Mouse (Mus musculus): Measurements from ENCODE around the gene Ush2a. TPM values are rescaled to one million over a fixed set of nuclear protein-coding genes. Genes with fewer than 3 reads are reported as not detected.

Ush2a gene
- polyA plus RNA-seq, 1 experiment, result not detected

- 61% methylated on average over 10 of the region's 10 CpGs for WGBS
- no peaks in the 10 kb centered on the region for H3K4me1 ChIP-seq (ENCODE audit: control insufficient read depth, insufficient read depth, low read length)
- H3K4me3 ChIP-seq (ENCODE audit: insufficient read depth, low read depth, low read length), result no peak overlapping the region
- no peak overlapping the region for H3K27ac ChIP-seq (ENCODE audit: insufficient read depth, low read depth, low read length)
- no peak for TF ChIP-seq POLR2A (IDR thresholded peaks at IDR 0.05; ENCODE audit: insufficient read depth, low read depth, low read length)
- no peak for TF ChIP-seq CTCF (IDR thresholded peaks at IDR 0.05; ENCODE audit: insufficient read depth, low read depth, low read length)
Observed at GRCm38 (mm10) chr1:188468371-188468783, 206.6 kb downstream of the Ush2a start.

- no peak overlapping the region for H3K27ac ChIP-seq (ENCODE audit: insufficient read depth, low read depth, low read length)
- TF ChIP-seq POLR2A (IDR thresholded peaks at IDR 0.05; ENCODE audit: insufficient read depth, low read depth, low read length), result no peak
- TF ChIP-seq CTCF (IDR thresholded peaks at IDR 0.05; ENCODE audit: insufficient read depth, low read depth, low read length), result no peak
- no peaks in the 10 kb centered on the region for H3K4me1 ChIP-seq (ENCODE audit: control insufficient read depth, insufficient read depth, low read length)
- 56% methylated on average over 5 of the region's 5 CpGs for WGBS
- H3K4me3 ChIP-seq (ENCODE audit: insufficient read depth, low read depth, low read length), result no peak overlapping the region
Observed at GRCm38 (mm10) chr1:188504958-188505357, 243.1 kb downstream of the Ush2a start.

GRCm38 (mm10) chr1:188518792-188519191 is 257.0 kb downstream of the Ush2a start:
- TF ChIP-seq CTCF (IDR thresholded peaks at IDR 0.05; ENCODE audit: insufficient read depth, low read depth, low read length) (no peak), POLR2A (IDR thresholded peaks at IDR 0.05; ENCODE audit: insufficient read depth, low read depth, low read length) (no peak)
- no peaks in the 10 kb centered on the region for H3K4me1 ChIP-seq (ENCODE audit: control insufficient read depth, insufficient read depth, low read length)
- H3K27ac ChIP-seq (ENCODE audit: insufficient read depth, low read depth, low read length), result no peak overlapping the region
- no peak overlapping the region for H3K4me3 ChIP-seq (ENCODE audit: insufficient read depth, low read depth, low read length)
- 93% methylated on average over 8 of the region's 8 CpGs for WGBS

GRCm38 (mm10) chr1:188527451-188527850 is 265.6 kb downstream of the Ush2a start:
- TF ChIP-seq CTCF (IDR thresholded peaks at IDR 0.05; ENCODE audit: insufficient read depth, low read depth, low read length), result no peak
- no peak for TF ChIP-seq POLR2A (IDR thresholded peaks at IDR 0.05; ENCODE audit: insufficient read depth, low read depth, low read length)
- no peaks in the 10 kb centered on the region for H3K4me1 ChIP-seq (ENCODE audit: control insufficient read depth, insufficient read depth, low read length)
- 85% methylated on average over 3 of the region's 3 CpGs for WGBS
- no peak overlapping the region for H3K4me3 ChIP-seq (ENCODE audit: insufficient read depth, low read depth, low read length)
- H3K27ac ChIP-seq (ENCODE audit: insufficient read depth, low read depth, low read length), result no peak overlapping the region

- TF ChIP-seq CTCF (IDR thresholded peaks at IDR 0.05; ENCODE audit: insufficient read depth, low read depth, low read length), result no peak
- TF ChIP-seq POLR2A (IDR thresholded peaks at IDR 0.05; ENCODE audit: insufficient read depth, low read depth, low read length), result no peak
- Histone ChIP-seq H3K4me3 (ENCODE audit: insufficient read depth, low read depth, low read length) (no peak overlapping the region), H3K27ac (ENCODE audit: insufficient read depth, low read depth, low read length) (no peak overlapping the region), H3K4me1 (ENCODE audit: control insufficient read depth, insufficient read depth, low read length) (no peaks in the 10 kb centered on the region)
- WGBS, result 46% methylated on average over 6 of the region's 6 CpGs
Observed at GRCm38 (mm10) chr1:188529606-188530131, 267.8 kb downstream of the Ush2a start.

- H3K27ac ChIP-seq (ENCODE audit: insufficient read depth, low read depth, low read length), result no peak overlapping the region
- no peaks in the 10 kb centered on the region for H3K4me1 ChIP-seq (ENCODE audit: control insufficient read depth, insufficient read depth, low read length)
- 91% methylated on average over 1 of the region's 1 CpGs for WGBS
- TF ChIP-seq POLR2A (IDR thresholded peaks at IDR 0.05; ENCODE audit: insufficient read depth, low read depth, low read length) (no peak), CTCF (IDR thresholded peaks at IDR 0.05; ENCODE audit: insufficient read depth, low read depth, low read length) (no peak)
- no peak overlapping the region for H3K4me3 ChIP-seq (ENCODE audit: insufficient read depth, low read depth, low read length)
Observed at GRCm38 (mm10) chr1:188537021-188537420, 275.2 kb downstream of the Ush2a start.

- 94% methylated on average over 5 of the region's 5 CpGs for WGBS
Observed at GRCm38 (mm10) chr1:188539621-188540020, 277.8 kb downstream of the Ush2a start.

GRCm38 (mm10) chr1:188541492-188541891 is 279.7 kb downstream of the Ush2a start:
- no peak for TF ChIP-seq CTCF (IDR thresholded peaks at IDR 0.05; ENCODE audit: insufficient read depth, low read depth, low read length)
- TF ChIP-seq POLR2A (IDR thresholded peaks at IDR 0.05; ENCODE audit: insufficient read depth, low read depth, low read length), result no peak
- H3K4me3 ChIP-seq (ENCODE audit: insufficient read depth, low read depth, low read length), result no peak overlapping the region
- H3K27ac ChIP-seq (ENCODE audit: insufficient read depth, low read depth, low read length), result no peak overlapping the region
- WGBS, result 97% methylated on average over 3 of the region's 3 CpGs
- no peaks in the 10 kb centered on the region for H3K4me1 ChIP-seq (ENCODE audit: control insufficient read depth, insufficient read depth, low read length)

More at GRCm38 (mm10) chr1:188539621-188540020, 277.8 kb downstream of the Ush2a start:
- no peak overlapping the region for H3K4me3 ChIP-seq (ENCODE audit: insufficient read depth, low read depth, low read length)
- H3K4me1 ChIP-seq (ENCODE audit: control insufficient read depth, insufficient read depth, low read length), result no peaks in the 10 kb centered on the region
- TF ChIP-seq CTCF (IDR thresholded peaks at IDR 0.05; ENCODE audit: insufficient read depth, low read depth, low read length) (no peak), POLR2A (IDR thresholded peaks at IDR 0.05; ENCODE audit: insufficient read depth, low read depth, low read length) (no peak)
- no peak overlapping the region for H3K27ac ChIP-seq (ENCODE audit: insufficient read depth, low read depth, low read length)

- no peak for TF ChIP-seq POLR2A (IDR thresholded peaks at IDR 0.05; ENCODE audit: insufficient read depth, low read depth, low read length)
- no peak for TF ChIP-seq CTCF (IDR thresholded peaks at IDR 0.05; ENCODE audit: insufficient read depth, low read depth, low read length)
- no peak overlapping the region for H3K27ac ChIP-seq (ENCODE audit: insufficient read depth, low read depth, low read length)
- H3K4me3 ChIP-seq (ENCODE audit: insufficient read depth, low read depth, low read length), result no peak overlapping the region
- H3K4me1 ChIP-seq (ENCODE audit: control insufficient read depth, insufficient read depth, low read length), result no peaks in the 10 kb centered on the region
- 27% methylated on average over 1 of the region's 1 CpGs for WGBS
Observed at GRCm38 (mm10) chr1:188543364-188543763, 281.5 kb downstream of the Ush2a start.

GRCm38 (mm10) chr1:188549686-188550085 is 287.9 kb downstream of the Ush2a start:
- no peak overlapping the region for H3K4me3 ChIP-seq (ENCODE audit: insufficient read depth, low read depth, low read length)
- no peak overlapping the region for H3K27ac ChIP-seq (ENCODE audit: insufficient read depth, low read depth, low read length)
- 66% methylated on average over 13 of the region's 13 CpGs for WGBS
- no peaks in the 10 kb centered on the region for H3K4me1 ChIP-seq (ENCODE audit: control insufficient read depth, insufficient read depth, low read length)
- no peak for TF ChIP-seq POLR2A (IDR thresholded peaks at IDR 0.05; ENCODE audit: insufficient read depth, low read depth, low read length)
- TF ChIP-seq CTCF (IDR thresholded peaks at IDR 0.05; ENCODE audit: insufficient read depth, low read depth, low read length), result no peak

All from olfactory bulb, adult 2 months (tissue).